Mouse (Mus musculus) spleen, postnatal 36 days (tissue): ENCODE measurements at regions not wholly inside any gene's neighbourhood (a gene's known extent, or its start where the extent isn't known, plus 50 kb on each side); places are given as distances from the start of the nearest gene placed in this dataset.

ENCODE experiments used
- DNase-seq, 2 experiments: peaks; one replicate each; pipeline ENCODE4 v3.0.0; 2022; ENCODE audit warnings: low spot score in 2 of 2, mixed read lengths in 1 of 2

DNA sequence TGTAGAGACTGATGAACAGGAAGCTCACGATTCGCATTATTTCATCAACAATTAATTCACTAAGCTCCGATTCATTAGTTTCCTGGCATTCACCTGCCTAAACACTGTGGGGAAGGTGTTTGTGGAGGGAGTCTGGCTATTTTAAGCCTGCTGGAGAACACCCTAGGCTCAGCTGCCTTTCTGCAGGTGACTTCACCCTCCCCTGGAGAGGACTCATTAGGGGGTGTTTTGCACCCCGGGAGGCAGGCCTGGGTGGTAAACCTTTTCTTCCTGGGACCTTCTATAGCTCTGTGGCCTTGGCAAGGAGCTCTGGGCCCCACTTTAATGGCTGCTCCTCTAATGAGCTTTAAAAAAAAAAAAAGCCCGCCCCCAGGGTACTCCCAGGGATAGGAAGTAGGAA lies 55.4 kb upstream of the Bnc1 start:
- no peak for DNase-seq

GRCm38 (mm10) chr7:82053411-82053810 lies 61.3 kb upstream of the Bnc1 start:
- DNase-seq, result no peak

- DNase-seq, result no peak
Measured at GRCm38 (mm10) chr7:82056551-82057230, 64.6 kb upstream of the Bnc1 start.

- no peak for DNase-seq
Measured at GRCm38 (mm10) chr7:82063407-82063806, 71.3 kb upstream of the Bnc1 start.

DNA sequence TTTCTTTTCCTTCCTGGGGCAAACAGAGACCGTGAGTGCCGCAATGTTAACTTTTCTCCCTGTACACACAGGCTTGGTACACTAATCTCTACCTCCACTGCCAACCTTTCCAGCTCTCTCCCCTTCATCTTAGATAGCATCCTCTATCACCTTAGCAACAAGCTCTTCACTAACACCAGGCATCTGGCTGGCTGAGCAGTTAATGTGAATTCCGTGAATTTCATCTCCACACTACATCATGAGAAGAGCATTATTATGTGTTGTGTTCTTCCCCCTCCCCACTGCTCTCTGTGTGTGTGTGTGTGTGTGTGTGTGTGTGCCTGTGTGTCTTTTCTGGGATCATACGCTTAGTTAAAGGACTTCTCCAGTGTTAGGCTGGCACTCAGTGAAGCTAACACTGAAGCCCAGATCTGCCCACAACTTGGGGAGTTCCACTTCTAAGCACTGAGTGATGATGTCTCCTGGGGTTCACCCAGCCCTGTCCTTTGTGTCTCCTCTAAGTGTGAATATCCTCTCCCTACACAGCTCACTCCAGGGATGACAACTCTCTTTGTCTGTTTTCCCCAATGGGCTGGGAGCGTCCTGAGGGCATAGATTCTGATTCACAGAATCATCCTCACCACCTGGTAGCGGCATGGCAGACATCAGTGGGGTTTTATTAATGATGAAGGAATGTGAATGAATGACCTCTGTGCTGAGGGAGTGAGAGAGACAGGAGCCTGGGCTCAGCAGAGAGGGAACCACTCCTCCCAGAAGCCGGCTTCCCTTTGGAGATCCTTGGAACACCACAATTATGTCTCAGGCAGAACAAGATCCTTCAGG lies 77.7 kb upstream of the Bnc1 start:
- DNase-seq, result no peak

- no peak for DNase-seq
Measured at GRCm38 (mm10) chr7:82070946-82071727, 79.0 kb upstream of the Bnc1 start.

DNA sequence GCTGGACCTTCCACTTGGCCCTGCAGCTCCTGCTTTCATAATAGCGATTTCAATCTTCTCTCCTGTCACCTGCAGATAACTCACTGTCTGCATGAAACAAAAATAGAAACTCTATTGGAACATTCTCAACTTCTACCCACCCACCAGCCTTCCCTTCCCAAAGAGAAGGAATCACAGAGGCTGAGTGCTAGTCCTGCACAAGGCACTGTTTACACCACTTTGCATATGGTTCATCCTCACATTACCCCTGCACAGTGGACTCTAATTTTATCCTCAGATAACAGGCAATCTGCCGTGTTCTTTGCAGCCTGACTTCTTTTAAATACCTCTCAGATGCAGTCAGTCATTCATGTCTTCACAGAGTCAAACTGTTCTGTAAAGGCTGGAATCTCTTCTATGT lies 83.3 kb upstream of the Bnc1 start:
- no peak for DNase-seq

DNA sequence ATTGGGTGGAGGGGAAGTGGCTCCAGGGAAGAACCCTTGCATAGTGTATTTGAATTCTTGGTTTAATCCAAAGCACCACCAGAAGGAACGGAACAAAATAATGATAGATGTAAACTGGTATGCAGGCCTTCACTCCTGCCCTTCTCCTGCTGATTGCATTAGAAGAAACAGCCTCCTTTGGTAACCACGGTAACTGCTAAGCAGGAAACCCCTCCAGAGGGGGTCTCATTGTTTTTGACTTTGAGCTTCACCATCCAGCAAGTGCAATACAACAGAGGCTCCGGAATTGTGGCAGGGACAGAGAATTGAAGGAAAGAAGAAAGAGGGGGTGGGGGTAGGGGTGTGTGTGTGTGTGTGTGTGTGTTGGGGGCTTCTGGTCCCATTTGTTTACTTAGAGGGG lies 89.8 kb upstream of the Bnc1 start:
- no peak for DNase-seq

DNA sequence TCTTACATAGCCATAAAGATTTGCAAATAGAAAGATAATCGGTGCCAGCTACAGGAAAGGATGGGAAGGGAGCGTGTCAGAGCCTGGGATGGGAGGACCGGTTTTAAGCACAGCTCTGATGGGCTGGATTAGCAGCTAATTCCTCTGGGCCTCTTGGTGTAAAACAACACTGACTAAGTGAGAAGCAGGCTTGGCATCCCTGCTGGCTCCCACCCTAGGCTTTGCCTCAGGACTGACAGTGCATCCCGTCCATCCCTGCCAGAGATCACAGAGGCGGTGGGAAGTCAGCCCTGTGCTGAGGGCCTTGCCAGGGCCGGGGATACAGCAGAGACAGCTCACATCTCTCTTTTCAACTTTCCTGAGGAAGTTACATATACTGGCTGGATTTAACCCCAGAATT lies 90.8 kb upstream of the Sh3gl3 start:
- DNase-seq, result no peak

- DNase-seq, result no peak
Measured at GRCm38 (mm10) chr7:82084473-82084872, 89.2 kb upstream of the Sh3gl3 start.

- no peak for DNase-seq
Measured at GRCm38 (mm10) chr7:82085205-82085604, 88.4 kb upstream of the Sh3gl3 start.

GRCm38 (mm10) chr7:82098136-82098535 lies 75.5 kb upstream of the Sh3gl3 start:
- no peak for DNase-seq

GRCm38 (mm10) chr7:82101314-82101713 lies 72.3 kb upstream of the Sh3gl3 start:
- no peak for DNase-seq

DNA sequence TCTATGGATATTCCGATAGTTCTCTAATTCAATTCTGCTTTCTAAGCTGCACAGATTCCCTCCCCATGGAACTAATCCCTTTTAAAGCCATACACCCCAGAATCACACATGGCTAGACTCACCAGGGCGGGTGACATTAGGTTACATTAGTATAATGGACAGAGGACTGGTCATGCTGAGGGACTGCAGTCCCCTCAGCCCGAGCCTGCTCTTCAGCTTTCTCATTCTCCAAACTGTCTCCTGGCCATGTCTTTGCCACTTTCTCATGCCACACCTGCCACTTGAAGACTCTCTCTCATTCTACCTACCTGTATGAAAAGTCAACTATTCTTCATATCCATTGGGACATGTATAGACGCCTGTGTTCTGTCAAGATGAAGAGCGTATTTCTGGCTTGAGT lies 68.0 kb upstream of the Sh3gl3 start:
- no peak for DNase-seq

- DNase-seq, result peak; percentile 16 to 35
Measured at GRCm38 (mm10) chr7:82109141-82109540, 64.5 kb upstream of the Sh3gl3 start.

GRCm38 (mm10) chr7:82109550-82109949 lies 64.1 kb upstream of the Sh3gl3 start:
- DNase-seq, result no peak

- DNase-seq, result no peak
Measured at GRCm38 (mm10) chr7:82109977-82110376, 63.7 kb upstream of the Sh3gl3 start.

GRCm38 (mm10) chr7:82112046-82112445 lies 61.6 kb upstream of the Sh3gl3 start:
- no peak for DNase-seq

- no peak for DNase-seq
Measured at GRCm38 (mm10) chr7:82115646-82116045, 58.0 kb upstream of the Sh3gl3 start.

DNA sequence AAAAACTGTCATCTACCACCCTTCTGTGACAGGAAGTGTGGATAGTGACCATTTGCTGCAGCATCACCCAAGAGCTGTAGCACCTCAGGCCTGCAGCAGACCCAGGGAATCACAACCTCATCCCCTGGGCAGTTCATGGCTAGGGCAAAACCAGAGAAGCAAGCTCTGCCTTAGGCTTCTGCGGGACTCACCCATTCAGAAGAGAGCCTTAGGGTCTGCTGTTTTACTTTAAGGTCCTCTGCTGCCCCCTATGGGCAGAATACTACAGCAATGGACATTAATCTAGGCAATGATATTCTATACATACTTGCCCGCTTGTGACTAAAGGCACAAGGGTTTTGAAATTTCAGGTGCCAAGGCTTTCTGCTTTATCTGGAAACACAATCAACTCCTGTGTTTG lies 54.4 kb upstream of the Sh3gl3 start:
- DNase-seq, result peak; percentile 41 to 63

DNA sequence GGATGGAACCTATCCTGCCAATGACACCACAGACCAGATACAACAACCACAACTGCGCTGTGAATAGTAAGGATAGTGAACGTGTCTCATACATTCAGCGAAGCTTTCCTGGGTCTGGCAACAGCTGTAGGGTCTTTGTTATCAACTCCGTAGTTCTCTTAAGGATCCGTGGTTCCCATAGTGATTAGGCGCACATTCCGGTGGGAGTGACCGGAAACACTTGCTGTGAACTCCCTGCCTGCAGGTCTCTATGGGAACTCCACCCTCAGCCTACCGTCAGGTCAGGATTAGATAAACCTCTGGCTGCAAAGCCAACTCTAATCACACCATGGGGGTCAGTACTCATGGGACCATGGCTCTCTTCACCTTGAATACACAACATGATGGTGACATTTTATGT lies 53.8 kb upstream of the Sh3gl3 start:
- DNase-seq, result no peak

DNA sequence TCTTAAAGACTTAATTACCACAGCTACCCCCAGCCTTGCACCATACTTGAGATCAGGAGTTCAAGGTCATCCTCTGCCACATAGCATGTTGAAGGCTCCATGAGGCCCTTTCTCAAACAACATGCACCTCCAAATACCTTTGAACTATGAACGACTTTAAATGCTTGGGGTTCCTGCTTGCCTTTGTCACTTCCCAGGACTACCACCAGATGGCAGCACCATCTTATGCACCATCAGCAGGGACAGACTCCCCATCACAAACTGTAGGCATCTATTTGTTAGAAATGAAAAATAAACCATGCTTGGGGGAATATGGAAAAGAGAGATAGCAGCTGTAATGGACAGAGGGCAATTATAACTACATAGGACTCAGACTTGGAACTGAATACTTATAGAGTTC lies 51.9 kb upstream of the Sh3gl3 start:
- peak in 1 of 2 experiments; percentile 5 for DNase-seq
